Mouse (Mus musculus) ES-Bruce4 (cell line): ENCODE measurements around the gene Dpf3.
A peak's percentile ranks its signal among the peaks of the same experiment; 100 is the strongest.

Experiments used
- CTCF ChIP-seq: IDR thresholded peaks from one replicate; pipeline ENCODE4 v1.8.1; 2011; ENCODE audit warnings: low read depth, low read length
- EP300 ChIP-seq: IDR thresholded peaks from 2 replicates; pipeline ENCODE4 v1.6.1; 2011; ENCODE audit warnings: low read depth, low read length; ENCODE audit not compliant: insufficient read depth
- POLR2A ChIP-seq: IDR thresholded peaks from one replicate; pipeline ENCODE4 v1.8.1; 2011; ENCODE audit warnings: low read length; ENCODE audit not compliant: insufficient read depth

GRCm38 (mm10) chr12:83211146-83211822 lies 276.2 kb downstream of the Dpf3 start:
- TF ChIP-seq CTCF (no peak), POLR2A (no peak), EP300 (0 out of 2 replicates have a peak, but pooled peaks have one; percentile 45)
